Comparison of ENCODE assay signal across 9 mouse cellular contexts in the genomic region with DNA sequence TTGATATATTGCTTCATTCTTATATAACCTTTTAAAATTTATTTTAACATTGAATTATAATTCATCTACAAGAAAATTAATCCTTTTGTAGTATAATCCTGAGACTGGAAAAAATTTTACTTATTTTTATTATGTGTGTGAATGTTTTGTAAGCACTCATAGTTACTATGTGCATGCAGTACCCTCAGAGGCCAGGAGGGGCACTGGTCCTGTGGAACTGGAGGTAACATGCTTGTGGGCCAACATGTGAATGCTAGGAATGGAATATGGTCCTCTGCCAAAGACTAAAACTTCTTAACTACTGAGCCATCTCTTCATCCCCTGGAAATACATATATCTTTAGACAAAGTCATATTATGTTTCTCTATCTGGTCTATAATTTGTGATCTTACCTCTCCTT.
DNase-seq lines count a peak whose midpoint lies in the region; ATAC-seq and TF ChIP-seq lines count a peak whose summit lies in the region.
"Had no signal": no experiment of that assay in that cellular context is flagged by ENCODE, and none has a peak within 500 bp of the region (broad histone marks: within the 10 kb centered on the region; RNA-seq: fewer than 3 reads in every experiment).

No protein-coding gene starts in this region.

- H3K9ac ChIP-seq in intestine, postnatal 0 days (ENCODE audit: low read depth, low read length): no peak overlapping the region
- no peak overlapping the region for H3K9ac ChIP-seq in intestine, embryonic 16.5 days (ENCODE audit: low read depth, low read length)
- H3K9ac ChIP-seq in stomach, postnatal 0 days (ENCODE audit: low read length): no peak overlapping the region
- H3K9ac ChIP-seq: stomach, embryonic 15.5 days had no signal

- no peaks in the 10 kb centered on the region for H3K27me3 ChIP-seq in intestine, postnatal 0 days (replicated peaks; ENCODE audit: control insufficient read depth, insufficient read depth, low read length)
- H3K27me3 ChIP-seq in intestine, embryonic 16.5 days (replicated peaks; ENCODE audit: control insufficient read depth, insufficient read depth, low read length): no peaks in the 10 kb centered on the region
- H3K27me3 ChIP-seq in stomach, postnatal 0 days (ENCODE audit: control insufficient read depth, insufficient read depth, low read length): no peaks in the 10 kb centered on the region
- H3K27me3 ChIP-seq: stomach, embryonic 15.5 days had no signal

- peak; percentile 9 for DNase-seq in retina, postnatal 1 day
- no peak for DNase-seq in retina, embryonic 14.5 days (ENCODE audit: low spot score)
- no peak for DNase-seq in brain, embryonic 14.5 days (ENCODE audit: low read depth)
- peak; percentile 18 for DNase-seq in stomach, postnatal 0 days (ENCODE audit: low spot score)
- DNase-seq in Muller cell, postnatal 12 days (ENCODE audit: inconsistent ontology term): no peak

- no peaks in the 10 kb centered on the region for H3K4me1 ChIP-seq in intestine, postnatal 0 days (replicated peaks; ENCODE audit: control insufficient read depth, insufficient read depth, low read length)
- H3K4me1 ChIP-seq in intestine, embryonic 16.5 days (ENCODE audit: control insufficient read depth, insufficient read depth, low read length): no peaks in the 10 kb centered on the region
- no peaks in the 10 kb centered on the region for H3K4me1 ChIP-seq in stomach, postnatal 0 days (replicated peaks; ENCODE audit: control insufficient read depth, insufficient read depth)
- H3K4me1 ChIP-seq: midbrain, embryonic 10.5 days; stomach, embryonic 15.5 days had no signal

- no peak for ATAC-seq in intestine, postnatal 0 days
- no peak for ATAC-seq in intestine, embryonic 16.5 days
- no peak for ATAC-seq in stomach, postnatal 0 days (ENCODE audit: low FRiP score, low TSS enrichment)

- H3K9me3 ChIP-seq in intestine, postnatal 0 days (ENCODE audit: control insufficient read depth): no peaks in the 10 kb centered on the region
- H3K9me3 ChIP-seq in intestine, embryonic 16.5 days (ENCODE audit: control insufficient read depth, low read length): no peaks in the 10 kb centered on the region
- H3K9me3 ChIP-seq in stomach, postnatal 0 days (ENCODE audit: control insufficient read depth, low read length): no peaks in the 10 kb centered on the region
- H3K9me3 ChIP-seq: midbrain, embryonic 10.5 days; stomach, embryonic 15.5 days had no signal

- no peak for TF ChIP-seq EP300 in stomach, postnatal 0 days (optimal IDR thresholded peaks at IDR 0.05)

- no peaks in the 10 kb centered on the region for H3K36me3 ChIP-seq in intestine, postnatal 0 days (ENCODE audit: control insufficient read depth, insufficient read depth)
- H3K36me3 ChIP-seq in intestine, embryonic 16.5 days (ENCODE audit: control insufficient read depth, insufficient read depth, low read length): no peaks in the 10 kb centered on the region
- no peaks in the 10 kb centered on the region for H3K36me3 ChIP-seq in stomach, postnatal 0 days (ENCODE audit: control insufficient read depth, insufficient read depth, low read length)
- H3K36me3 ChIP-seq: midbrain, embryonic 10.5 days; stomach, embryonic 15.5 days had no signal

- no peak for TF ChIP-seq POLR2A in brain, embryonic 14.5 days (IDR thresholded peaks at IDR 0.05; ENCODE audit: borderline replicate concordance, extremely low read depth, insufficient read depth, insufficient read length, poor library complexity, severe bottlenecking)

- H3K4me2 ChIP-seq in intestine, postnatal 0 days (replicated peaks; ENCODE audit: low read depth): no peak overlapping the region
- no peak overlapping the region for H3K4me2 ChIP-seq in intestine, embryonic 16.5 days (ENCODE audit: low read depth, low read length)
- no peak overlapping the region for H3K4me2 ChIP-seq in stomach, postnatal 0 days (replicated peaks; ENCODE audit: low read depth)
- H3K4me2 ChIP-seq: stomach, embryonic 15.5 days had no signal

- H3K4me3 ChIP-seq in intestine, postnatal 0 days (ENCODE audit: low read depth, low read length): no peak overlapping the region
- H3K4me3 ChIP-seq in intestine, embryonic 16.5 days (ENCODE audit: low read length): no peak overlapping the region
- no peak overlapping the region for H3K4me3 ChIP-seq in stomach, postnatal 0 days (ENCODE audit: low read depth, low read length)
- H3K4me3 ChIP-seq: midbrain, embryonic 10.5 days; stomach, embryonic 15.5 days had no signal

- TF ChIP-seq CTCF in intestine, postnatal 0 days (IDR thresholded peaks at IDR 0.05; ENCODE audit: low read depth): peak; percentile 61
- TF ChIP-seq CTCF in brain, embryonic 14.5 days (IDR thresholded peaks at IDR 0.05; ENCODE audit: borderline replicate concordance, extremely low read depth, insufficient read depth, insufficient read length): peak; percentile 33; the same call in 1 of the 2 replicates
- TF ChIP-seq CTCF in stomach, postnatal 0 days (IDR thresholded peaks at IDR 0.05; ENCODE audit: low read depth): peak; percentile 60

- H3K27ac ChIP-seq in intestine, postnatal 0 days (ENCODE audit: low read depth, low read length): no peak overlapping the region
- no peak overlapping the region for H3K27ac ChIP-seq in intestine, embryonic 16.5 days (ENCODE audit: low read length)
- no peak overlapping the region for H3K27ac ChIP-seq in stomach, postnatal 0 days (replicated peaks)
- H3K27ac ChIP-seq: midbrain, embryonic 10.5 days; stomach, embryonic 15.5 days had no signal

Comparison
In these comparisons a context has a peak if more than half of its experiments do, and no peak if none do; other contexts are left out.
1. DNase-seq: peak in retina, postnatal 1 day (single experiment) and stomach, postnatal 0 days (single experiment); none in retina, embryonic 14.5 days (single experiment), brain, embryonic 14.5 days (single experiment) and Muller cell, postnatal 12 days (single experiment).
2. Peak in every context shown above with its lines, with median percentiles within 50 percentile points of each other: CTCF ChIP-seq.